Mouse (Mus musculus) urinary bladder, postnatal 36 days (tissue): ENCODE data around the gene Ambra1.
"Not testable (repeated sequence)": the region's sequence is repeated elsewhere in the genome, so short reads cannot be mapped to it uniquely, and the experiment has no call there.

Source experiments
- DNase-seq, 2 experiments: peaks; one replicate each; pipeline ENCODE4 v3.0.0; 2022; ENCODE audit warnings: low spot score in 2 of 2, mixed read lengths in 1 of 2

The Ambra1 gene

GRCm38 (mm10) chr2:91729971-91730821 lies at the start of gene Ambra1:
TSS of gene Ambra1 (plus strand) at chr2:91730134.
- peak; percentile 75 to 84 for DNase-seq

- DNase-seq: no peak
Measured at GRCm38 (mm10) chr2:91682850-91683249, 47.1 kb upstream of the Ambra1 start.

GRCm38 (mm10) chr2:91683919-91684318 lies 46.0 kb upstream of the Ambra1 start:
- DNase-seq: no peak

- no peak for DNase-seq
Measured at GRCm38 (mm10) chr2:91689452-91689851, 40.5 kb upstream of the Ambra1 start.

GRCm38 (mm10) chr2:91695436-91696224 lies 34.3 kb upstream of the Ambra1 start:
- DNase-seq: no peak

GRCm38 (mm10) chr2:91696225-91696590 lies 33.7 kb upstream of the Ambra1 start:
- no peak for DNase-seq

- no peak for DNase-seq
Measured at GRCm38 (mm10) chr2:91699225-91699624, 30.7 kb upstream of the Ambra1 start.

GRCm38 (mm10) chr2:91701366-91701765 lies 28.6 kb upstream of the Ambra1 start:
- DNase-seq: no peak

GRCm38 (mm10) chr2:91705736-91706135 lies 24.2 kb upstream of the Ambra1 start:
- DNase-seq: no peak

- DNase-seq: no peak
Measured at GRCm38 (mm10) chr2:91706456-91706855, 23.5 kb upstream of the Ambra1 start.

- no peak for DNase-seq
Measured at GRCm38 (mm10) chr2:91708361-91708760, 21.6 kb upstream of the Ambra1 start.

GRCm38 (mm10) chr2:91710272-91711234 lies 19.4 kb upstream of the Ambra1 start, which contains the start of the genes Atg13 and Harbi1:
TSS of gene Atg13 (minus strand) at chr2:91710576.
TSS of gene Harbi1 (plus strand) at chr2:91710852.
- DNase-seq: peak; percentile 90 to 94

GRCm38 (mm10) chr2:91711256-91711925 lies 18.5 kb upstream of the Ambra1 start:
- peak; percentile 8 to 10 for DNase-seq

- DNase-seq: no peak
Measured at GRCm38 (mm10) chr2:91714921-91715320, 15.0 kb upstream of the Ambra1 start.

GRCm38 (mm10) chr2:91718276-91718675 lies 11.7 kb upstream of the Ambra1 start:
- DNase-seq: no peak

GRCm38 (mm10) chr2:91723382-91723781 lies 6.6 kb upstream of the Ambra1 start:
- no peak for DNase-seq

- no peak for DNase-seq
Measured at GRCm38 (mm10) chr2:91723951-91724350, 6.0 kb upstream of the Ambra1 start.

- no peak for DNase-seq
Measured at GRCm38 (mm10) chr2:91724716-91725115, 5.2 kb upstream of the Ambra1 start.

- not testable (repeated sequence) for DNase-seq
Measured at GRCm38 (mm10) chr2:91725476-91725875, 4.5 kb upstream of the Ambra1 start.

GRCm38 (mm10) chr2:91727011-91727410 lies 2.9 kb upstream of the Ambra1 start:
- DNase-seq: no peak

- no peak for DNase-seq
Measured at GRCm38 (mm10) chr2:91729571-91729970, 363 bp upstream of the Ambra1 start.
